Mouse (Mus musculus) cortical plate, adult 2 months (tissue): Measurements from ENCODE around the gene Ltk.

ENCODE experiments used
- CTCF ChIP-seq: fragments of 200-500 bp; IDR thresholded peaks from 2 replicates; pipeline ENCODE4 v1.5.1; 2011; ENCODE audit warnings: mild to moderate bottlenecking, control low read depth, low read length; ENCODE audit not compliant: insufficient read depth; ENCODE audit errors: extremely low read depth
- POLR2A ChIP-seq: fragments of 200-500 bp; IDR thresholded peaks from 2 replicates; pipeline ENCODE4 v1.6.1; 2011; ENCODE audit warnings: mild to moderate bottlenecking, low read length, control low read depth; ENCODE audit not compliant: insufficient read depth; ENCODE audit errors: extremely low read depth

- no peak for TF ChIP-seq POLR2A
- TF ChIP-seq CTCF = no peak
These were observed 1.1 kb downstream of the Ltk start for GRCm38 (mm10) chr2:119758844-119759835.
